Mouse (Mus musculus) forelimb bud, embryonic 11.5 days (tissue): ENCODE measurements around the gene Catsper4.
"Not testable (repeated sequence)": the region's sequence is repeated elsewhere in the genome, so short reads cannot be mapped to it uniquely, and the experiment has no call there.

Experiments
- DNase-seq: peaks from one replicate; pipeline ENCODE4 v3.0.0-alpha.2; 2012; ENCODE audit warnings: low read depth, low spot score

The Catsper4 gene

DNA sequence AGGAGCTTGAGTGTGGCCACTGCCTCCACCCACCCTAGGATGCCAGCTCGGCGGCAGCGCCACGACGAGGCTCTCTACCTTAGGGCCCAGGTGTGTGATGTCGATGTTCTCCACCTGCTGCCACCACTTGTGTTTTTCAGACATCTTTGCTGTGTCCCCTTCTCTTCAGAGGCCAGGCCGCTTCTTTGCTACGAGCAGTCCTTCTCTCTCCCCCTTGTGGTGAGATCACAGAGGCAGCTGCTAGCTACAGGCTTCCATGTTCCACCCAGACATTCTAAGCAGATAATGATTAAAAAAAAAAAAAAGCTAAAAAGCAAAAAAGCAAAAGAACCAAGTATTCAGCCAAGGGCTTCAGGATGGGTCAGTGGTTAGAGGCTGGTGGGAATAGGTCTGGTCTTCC lies at the start of gene Catsper4:
Catsper4 (minus strand) TSS at position 190 of the 400 bp plus-strand sequence.
- no peak for DNase-seq

GRCm38 (mm10) chr4:134273417-134274345 lies 46.5 kb upstream of the Catsper4 start:
- DNase-seq = peak; percentile 68

GRCm38 (mm10) chr4:134272731-134273416 lies 45.7 kb upstream of the Catsper4 start:
- no peak for DNase-seq

GRCm38 (mm10) chr4:134271979-134272378 lies 44.8 kb upstream of the Catsper4 start:
- no peak for DNase-seq

- not testable (repeated sequence) for DNase-seq
Measured at GRCm38 (mm10) chr4:134269622-134270021, 42.4 kb upstream of the Catsper4 start.

DNA sequence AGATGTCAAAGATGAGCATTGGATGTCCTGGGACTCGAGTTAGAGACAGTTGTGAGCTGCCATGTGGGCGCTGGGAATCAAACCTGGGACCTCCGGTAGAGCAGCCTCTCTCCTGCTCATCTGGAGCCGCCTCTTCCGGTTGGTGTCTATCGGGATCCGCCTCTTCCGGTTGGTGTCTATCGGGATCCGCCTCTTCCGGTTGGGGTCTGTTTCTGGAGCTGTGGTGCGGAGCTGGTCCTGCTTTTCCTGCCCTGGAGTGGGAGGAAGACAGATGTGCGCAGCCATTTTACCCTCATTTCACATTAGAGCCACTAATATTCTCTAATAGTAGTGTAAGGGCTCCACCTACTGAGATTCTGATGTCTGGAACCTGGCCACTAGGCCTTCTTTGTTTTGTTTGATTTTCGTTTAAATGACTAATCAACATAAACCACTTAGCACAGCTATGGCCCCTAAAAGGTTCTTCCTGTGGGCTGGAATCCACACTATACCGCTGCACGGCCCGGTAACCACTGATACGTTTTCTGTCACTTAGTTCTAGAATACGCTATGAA lies 41.0 kb upstream of the Catsper4 start:
- DNase-seq = no peak

DNA sequence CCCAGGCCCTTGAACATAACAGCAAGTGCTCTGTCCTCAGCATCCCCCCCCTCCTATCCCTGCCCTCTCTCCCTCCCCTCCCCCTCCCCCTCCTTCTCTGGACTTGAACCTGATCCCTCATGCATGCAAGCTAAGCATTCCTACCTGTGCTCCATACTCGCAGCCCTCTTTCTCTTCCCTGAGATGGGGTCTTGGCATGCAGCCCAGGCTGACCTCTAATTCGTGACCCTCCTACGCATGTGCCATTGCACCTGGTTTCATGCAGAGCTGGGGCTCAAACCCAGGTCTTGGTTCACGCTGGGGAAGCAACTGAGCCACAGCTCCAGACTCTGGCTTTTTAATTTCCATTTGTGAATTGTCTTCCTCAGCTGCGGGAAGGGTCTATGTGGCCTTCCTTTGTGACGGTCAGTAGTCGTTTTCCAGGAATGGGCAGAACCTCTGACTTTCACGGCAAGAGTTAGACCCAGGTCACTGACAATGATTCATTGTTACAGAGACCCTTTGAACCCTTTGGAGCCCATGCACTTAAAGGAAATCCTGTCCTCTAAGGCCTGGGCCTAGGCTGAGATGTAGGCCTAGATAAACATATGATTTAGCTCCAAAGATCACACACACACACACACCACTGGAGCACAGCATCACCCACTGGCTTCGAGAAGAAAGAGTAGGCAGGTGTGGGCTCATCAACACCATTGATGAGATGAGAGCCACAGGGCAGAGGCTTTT lies 38.8 kb upstream of the Catsper4 start:
- no peak for DNase-seq

DNA sequence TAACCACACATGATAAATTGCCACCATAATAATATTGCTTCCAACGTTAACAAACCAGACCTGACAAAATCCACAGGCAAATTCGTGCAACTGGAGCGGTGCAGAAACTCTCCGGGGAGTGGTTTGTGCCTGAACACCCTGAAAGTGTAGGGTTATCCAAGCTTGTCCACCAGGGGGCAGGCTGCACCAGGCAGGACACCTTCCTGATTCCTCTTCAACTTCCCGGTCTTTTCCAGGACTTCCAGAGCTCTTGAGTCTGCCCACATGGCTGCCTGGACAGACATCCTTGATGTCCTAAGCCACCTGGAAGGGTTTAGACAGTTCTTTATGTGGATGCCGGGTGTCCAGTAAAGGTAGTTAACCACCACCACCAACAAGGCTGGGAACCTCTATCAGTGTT lies 36.0 kb upstream of the Catsper4 start:
- no peak for DNase-seq

DNA sequence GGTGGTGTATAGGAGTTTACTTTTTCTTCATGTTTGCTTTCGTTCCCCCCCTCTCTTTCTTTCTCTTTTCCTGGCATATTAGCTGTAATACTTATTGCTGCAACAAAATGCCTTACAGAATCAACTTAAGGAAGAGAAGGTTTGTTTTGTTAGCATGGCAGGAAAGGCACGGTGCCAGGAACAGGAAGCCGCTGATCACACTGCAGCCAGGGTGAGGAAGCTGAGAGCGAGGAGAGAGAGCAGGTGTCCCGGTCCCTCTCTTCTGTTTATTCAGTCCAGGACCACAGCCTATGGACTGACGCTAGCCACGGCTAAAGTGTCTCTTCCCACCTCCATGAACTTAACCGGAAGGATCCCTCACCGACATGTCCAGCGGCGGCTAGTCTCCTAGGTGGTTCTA lies 31.2 kb upstream of the Catsper4 start:
- no peak for DNase-seq

GRCm38 (mm10) chr4:134257198-134258009 lies 30.2 kb upstream of the Catsper4 start:
- no peak for DNase-seq

GRCm38 (mm10) chr4:134256407-134257197 lies 29.4 kb upstream of the Catsper4 start:
- DNase-seq = no peak

DNA sequence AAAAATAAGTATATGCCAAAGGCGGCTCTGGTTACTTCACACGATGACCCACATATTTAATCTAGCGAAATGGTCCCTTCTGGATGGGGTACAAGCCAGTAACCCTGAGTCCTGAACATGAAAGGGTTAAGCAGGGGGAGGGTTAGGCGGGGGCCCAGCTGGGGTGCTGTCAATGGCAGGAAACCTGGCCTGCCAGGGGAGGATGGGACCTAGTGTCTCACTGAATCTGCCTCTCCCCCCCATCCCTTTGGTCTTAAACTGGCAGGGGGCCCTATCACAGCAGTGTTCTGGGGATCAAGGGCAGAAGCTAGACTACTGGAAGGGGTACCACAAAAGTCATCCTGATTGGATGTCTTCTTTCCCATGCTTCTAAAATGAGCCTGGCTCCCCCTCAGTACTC lies 28.7 kb upstream of the Catsper4 start:
- DNase-seq = no peak

- DNase-seq = no peak
Measured at GRCm38 (mm10) chr4:134254835-134255234, 27.7 kb upstream of the Catsper4 start.

- DNase-seq = no peak
Measured at GRCm38 (mm10) chr4:134253722-134254324, 26.6 kb upstream of the Catsper4 start, which contains the start of gene Grrp1. Gene Grrp1 (minus strand): TSS chr4:134254106.

- no peak for DNase-seq
Measured at GRCm38 (mm10) chr4:134252911-134253721, 25.9 kb upstream of the Catsper4 start.

- no peak for DNase-seq
Measured at GRCm38 (mm10) chr4:134252131-134252910, 25.1 kb upstream of the Catsper4 start.

GRCm38 (mm10) chr4:134251241-134252130 lies 24.3 kb upstream of the Catsper4 start:
- DNase-seq = no peak
